Mouse (Mus musculus) ES-E14 (cell line): ENCODE measurements around the gene Nceh1.

Source experiments
- CHD2 ChIP-seq: IDR thresholded peaks from 2 replicates; pipeline ENCODE4 v1.6.1; 2014; ENCODE audit warnings: mild to moderate bottlenecking, low read depth, low read length, inconsistent platforms
- HCFC1 ChIP-seq: IDR thresholded peaks from 2 replicates; pipeline ENCODE4 v1.6.1; 2012; ENCODE audit warnings: low read length, inconsistent platforms, borderline replicate concordance; ENCODE audit not compliant: insufficient read depth
- MAFK ChIP-seq: IDR thresholded peaks from 2 replicates; pipeline ENCODE4 v1.6.1; 2014; ENCODE audit warnings: mild to moderate bottlenecking, low read depth, low read length, inconsistent platforms; ENCODE audit not compliant: insufficient read depth
- ZNF384 ChIP-seq: IDR thresholded peaks from 2 replicates; pipeline ENCODE4 v1.6.1; 2012; ENCODE audit warnings: low read depth, low read length, inconsistent platforms

- TF ChIP-seq MAFK (no peak), HCFC1 (no peak), ZNF384 (no peak), CHD2 (no peak)
Measured at GRCm38 (mm10) chr3:27155856-27156593, 26.7 kb upstream of the Nceh1 start.
